Comparison of ENCODE assay signal across 12 mouse cellular contexts in genomic region chr1:98048218-98048801, GRCm38 (mm10). TPM values are rescaled to one million over a fixed set of nuclear protein-coding genes. Genes with fewer than 3 reads are reported as not detected.
DNase-seq lines count a peak whose midpoint lies in the region; ATAC-seq lines count a peak whose summit lies in the region.
"Had no signal": no experiment of that assay in that cellular context is flagged by ENCODE, and none has a peak within 500 bp of the region (broad histone marks: within the 10 kb centered on the region; RNA-seq: fewer than 3 reads in every experiment).

No protein-coding gene starts in this region.

- intact Hi-C loops in left cerebral cortex, postnatal 14 days (cut with DNase I) = no loop called here

- no peaks in the 10 kb centered on the region for H3K9me3 ChIP-seq in intestine, embryonic 14.5 days (ENCODE audit: control insufficient read depth, low read length)
- H3K9me3 ChIP-seq in intestine, embryonic 16.5 days (ENCODE audit: control insufficient read depth, low read length) = no peaks in the 10 kb centered on the region
- H3K9me3 ChIP-seq in midbrain, embryonic 12.5 days = no peaks in the 10 kb centered on the region
- H3K9me3 ChIP-seq: embryonic facial prominence, embryonic 12.5 days; kidney, embryonic 15.5 days; limb, embryonic 15.5 days had no signal

- H3K27me3 ChIP-seq in intestine, embryonic 14.5 days (replicated peaks; ENCODE audit: control insufficient read depth, insufficient read depth, low read length) = no peaks in the 10 kb centered on the region
- no peaks in the 10 kb centered on the region for H3K27me3 ChIP-seq in intestine, embryonic 16.5 days (replicated peaks; ENCODE audit: control insufficient read depth, insufficient read depth, low read length)
- H3K27me3 ChIP-seq in midbrain, embryonic 12.5 days = no peaks in the 10 kb centered on the region
- H3K27me3 ChIP-seq: embryonic facial prominence, embryonic 12.5 days; limb, embryonic 15.5 days had no signal

- H3K4me3 ChIP-seq in intestine, embryonic 14.5 days (ENCODE audit: low read depth, low read length) = no peak overlapping the region
- no peak overlapping the region for H3K4me3 ChIP-seq in intestine, embryonic 16.5 days (ENCODE audit: low read length)
- no peak overlapping the region for H3K4me3 ChIP-seq in midbrain, embryonic 12.5 days
- H3K4me3 ChIP-seq: embryonic facial prominence, embryonic 12.5 days; kidney, embryonic 15.5 days; limb, embryonic 15.5 days had no signal

- DNase-seq in intestine, embryonic 14.5 days (ENCODE audit: low spot score) = no peak
- DNase-seq in forelimb bud, embryonic 11.5 days (ENCODE audit: low read depth, low spot score) = peak; percentile 10
- DNase-seq in retina, embryonic 14.5 days (ENCODE audit: low spot score) = peak; percentile 34
- no peak for DNase-seq in kidney, adult 9 months
- no peak for DNase-seq in right cerebral cortex, postnatal 25 days
- DNase-seq in left cerebral cortex, postnatal 14 days (ENCODE audit: low spot score in 2 of 2) = no peak
- DNase-seq: thymus, postnatal 4 days had no signal

- peaks cover 15% of the 10 kb centered on the region; the same call in 1 of the 2 replicates for H3K4me1 ChIP-seq in intestine, embryonic 14.5 days (replicated peaks; ENCODE audit: control insufficient read depth, insufficient read depth, low read length)
- H3K4me1 ChIP-seq in intestine, embryonic 16.5 days (ENCODE audit: control insufficient read depth, insufficient read depth, low read length) = 0 out of 2 replicates have a peak, but pooled peaks cover 4% of the 10 kb centered on the region
- peaks cover 20% of the 10 kb centered on the region for H3K4me1 ChIP-seq in midbrain, embryonic 12.5 days

- 0 out of 2 replicates have a peak overlapping the region, but pooled peaks have one; percentile 0 for H3K4me2 ChIP-seq in intestine, embryonic 14.5 days (ENCODE audit: low read length)
- H3K4me2 ChIP-seq in intestine, embryonic 16.5 days (ENCODE audit: low read depth, low read length) = no peak overlapping the region
- H3K4me2 ChIP-seq in midbrain, embryonic 12.5 days (replicated peaks) = peak overlapping the region; percentile 32
- H3K4me2 ChIP-seq: kidney, embryonic 15.5 days; limb, embryonic 15.5 days had no signal

- H3K27ac ChIP-seq in intestine, embryonic 14.5 days (ENCODE audit: low read depth) = no peak overlapping the region
- no peak overlapping the region for H3K27ac ChIP-seq in intestine, embryonic 16.5 days (ENCODE audit: low read length)
- peak overlapping the region; percentile 82 for H3K27ac ChIP-seq in midbrain, embryonic 12.5 days (replicated peaks)
- H3K27ac ChIP-seq: embryonic facial prominence, embryonic 12.5 days; kidney, embryonic 15.5 days; limb, embryonic 15.5 days had no signal

- no peaks in the 10 kb centered on the region for H3K36me3 ChIP-seq in intestine, embryonic 14.5 days (ENCODE audit: control insufficient read depth, insufficient read depth, low read length)
- H3K36me3 ChIP-seq in intestine, embryonic 16.5 days (ENCODE audit: control insufficient read depth, insufficient read depth, low read length) = no peaks in the 10 kb centered on the region
- no peaks in the 10 kb centered on the region for H3K36me3 ChIP-seq in midbrain, embryonic 12.5 days
- H3K36me3 ChIP-seq: embryonic facial prominence, embryonic 12.5 days; kidney, embryonic 15.5 days; limb, embryonic 15.5 days had no signal

- ATAC-seq in intestine, embryonic 14.5 days (replicated peaks; ENCODE audit: low FRiP score, low TSS enrichment, low read depth) = no peak
- no peak for ATAC-seq in intestine, embryonic 16.5 days
- peak; percentile 70 for ATAC-seq in midbrain, embryonic 12.5 days (ENCODE audit: low FRiP score, low read depth)

- H3K9ac ChIP-seq in intestine, embryonic 14.5 days (ENCODE audit: low read length) = no peak overlapping the region
- no peak overlapping the region for H3K9ac ChIP-seq in intestine, embryonic 16.5 days (ENCODE audit: low read depth, low read length)
- no peak overlapping the region for H3K9ac ChIP-seq in midbrain, embryonic 12.5 days (replicated peaks)
- H3K9ac ChIP-seq: embryonic facial prominence, embryonic 12.5 days; kidney, embryonic 15.5 days; limb, embryonic 15.5 days had no signal

- 35% methylated on average over 5 of the region's 5 CpGs for WGBS in intestine, embryonic 14.5 days
- WGBS in intestine, embryonic 16.5 days = 36% methylated on average over 5 of the region's 5 CpGs
- 15% methylated on average over 5 of the region's 5 CpGs for WGBS in midbrain, embryonic 12.5 days

RNA-seq across cellular contexts. Expression of gene Pam, which starts 47.1 kb away (rescaled TPM):
- 65.3 and 67.9 TPM in 2 replicates for polyA plus RNA-seq in intestine, embryonic 14.5 days (2014; fragmentation: Nextera tagmentation; extraction: Ambion mirVana)
- 30.7 and 38.5 TPM in 2 replicates for polyA plus RNA-seq in intestine, embryonic 16.5 days (2015; fragmentation: Nextera tagmentation; extraction: Ambion mirVana)
- 27.2 and 28.7 TPM in 2 replicates for polyA plus RNA-seq in midbrain, embryonic 12.5 days (2016; fragmentation: Nextera tagmentation; extraction: Ambion mirVana)
- 100 to 1,000 TPM; 223 to 229 TPM for total RNA-seq in left cerebral cortex, postnatal 14 days (2021)

Comparison
In these comparisons a context has a peak if more than half of its experiments do, and no peak if none do; other contexts are left out.
1. DNase-seq: peak in forelimb bud, embryonic 11.5 days (single experiment) and retina, embryonic 14.5 days (single experiment); none in intestine, embryonic 14.5 days (single experiment), kidney, adult 9 months (single experiment), right cerebral cortex, postnatal 25 days (single experiment) and left cerebral cortex, postnatal 14 days (0 of 2).